Mouse (Mus musculus) ES-Bruce4 (cell line): Measurements from ENCODE around the gene Dgkb.

Source experiments
- CTCF ChIP-seq: IDR thresholded peaks from one replicate; pipeline ENCODE4 v1.8.1; 2011; ENCODE audit warnings: low read depth, low read length
- EP300 ChIP-seq: IDR thresholded peaks from 2 replicates; pipeline ENCODE4 v1.6.1; 2011; ENCODE audit warnings: low read depth, low read length; ENCODE audit not compliant: insufficient read depth
- POLR2A ChIP-seq: IDR thresholded peaks from one replicate; pipeline ENCODE4 v1.8.1; 2011; ENCODE audit warnings: low read length; ENCODE audit not compliant: insufficient read depth

GRCm38 (mm10) chr12:38600165-38600845 is 782.8 kb downstream of the Dgkb start:
- TF ChIP-seq EP300 (no peak), CTCF (no peak), POLR2A (no peak)
